Mouse (Mus musculus): ENCODE results near the gene Ppp3ca. TPM values are rescaled to one million over a fixed set of nuclear protein-coding genes. Genes with fewer than 3 reads are reported as not detected.
A peak's percentile ranks its signal among the peaks of the same experiment; 100 is the strongest.

Gene Ppp3ca
- polyA plus RNA-seq, 1 experiment from 2014 or later = 21.6 TPM

DNA sequence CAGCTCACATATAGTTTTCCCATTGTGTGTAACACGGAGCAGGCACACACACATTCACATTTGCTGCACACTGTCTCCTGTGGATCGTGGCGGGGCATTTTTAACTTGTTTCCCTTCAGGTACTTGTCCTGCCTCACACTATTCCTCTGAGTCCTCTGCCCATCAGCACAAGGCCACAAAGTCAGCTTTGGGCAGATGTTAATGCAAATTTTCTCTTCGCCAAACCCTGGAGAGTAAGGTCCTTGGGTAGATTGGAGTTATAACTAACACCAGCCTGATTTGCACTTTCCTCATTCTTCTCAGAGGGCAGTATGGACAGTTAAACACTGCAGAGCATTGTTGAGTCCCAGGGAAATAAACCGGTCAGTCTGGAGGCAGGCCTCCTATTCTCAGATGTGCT is 69.0 kb downstream of the Ppp3ca start:
- H3K36me3 ChIP-seq (replicated peaks; ENCODE audit: insufficient read depth, low read length) = no peaks in the 10 kb centered on the region
- no peaks in the 10 kb centered on the region for H3K27me3 ChIP-seq (ENCODE audit: insufficient read depth, low read length)
- H3K27ac ChIP-seq (ENCODE audit: low read depth) = no peak overlapping the region
- WGBS (ENCODE audit: insufficient replicate concordance) = 85% methylated on average over 5 of the region's 5 CpGs
- H3K9ac ChIP-seq (replicated peaks) = no peak overlapping the region
- no peak overlapping the region for H3K4me3 ChIP-seq (ENCODE audit: low read depth, low read length)
- no peaks in the 10 kb centered on the region for H3K9me3 ChIP-seq (ENCODE audit: low read length)
- no peak overlapping the region for H3K4me2 ChIP-seq (ENCODE audit: low read depth, low read length)
- peaks cover 21% of the 10 kb centered on the region for H3K4me1 ChIP-seq (ENCODE audit: insufficient read depth)
- TF ChIP-seq EP300 (IDR thresholded peaks at IDR 0.05; ENCODE audit: low read depth) = no peak
- no peak for TF ChIP-seq CTCF (IDR thresholded peaks at IDR 0.05; ENCODE audit: low read depth)
- ATAC-seq (no peak), DNase-seq (no peak)

DNA sequence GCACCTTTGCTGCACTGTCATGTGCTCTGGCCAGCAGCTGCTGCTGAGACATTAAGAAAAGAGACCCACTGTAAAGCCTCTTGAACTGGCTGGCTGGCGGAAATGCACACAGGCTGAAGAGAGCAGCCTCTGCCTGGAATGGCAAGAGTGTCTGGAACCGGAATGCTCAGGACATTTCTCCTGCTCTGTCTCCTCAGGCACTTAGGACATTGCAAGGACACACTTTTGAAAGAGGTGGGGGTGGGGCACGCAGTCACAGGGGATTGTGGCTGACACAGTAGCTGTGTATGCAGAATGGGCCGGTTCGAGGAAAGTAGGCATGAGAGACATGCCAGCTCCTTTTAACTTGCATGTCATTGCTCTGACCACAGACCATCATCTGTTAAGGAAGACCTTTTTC is 71.7 kb downstream of the Ppp3ca start:
- ATAC-seq (no peak), DNase-seq (no peak)
- Histone ChIP-seq H3K27ac (ENCODE audit: low read depth) (0 out of 2 replicates have a peak overlapping the region, but pooled peaks have one; percentile 5), H3K9me3 (ENCODE audit: low read length) (no peaks in the 10 kb centered on the region), H3K4me3 (ENCODE audit: low read depth, low read length) (no peak overlapping the region), H3K9ac (replicated peaks) (no peak overlapping the region), H3K36me3 (replicated peaks; ENCODE audit: insufficient read depth, low read length) (no peaks in the 10 kb centered on the region), H3K27me3 (ENCODE audit: insufficient read depth, low read length) (no peaks in the 10 kb centered on the region), H3K4me1 (ENCODE audit: insufficient read depth) (peaks cover 34% of the 10 kb centered on the region), H3K4me2 (ENCODE audit: low read depth, low read length) (no peak overlapping the region)
- TF ChIP-seq EP300 (IDR thresholded peaks at IDR 0.05; ENCODE audit: low read depth) (no peak), CTCF (IDR thresholded peaks at IDR 0.05; ENCODE audit: low read depth) (no peak)
- WGBS (ENCODE audit: insufficient replicate concordance) = 64% methylated on average over 5 of the region's 5 CpGs

DNA sequence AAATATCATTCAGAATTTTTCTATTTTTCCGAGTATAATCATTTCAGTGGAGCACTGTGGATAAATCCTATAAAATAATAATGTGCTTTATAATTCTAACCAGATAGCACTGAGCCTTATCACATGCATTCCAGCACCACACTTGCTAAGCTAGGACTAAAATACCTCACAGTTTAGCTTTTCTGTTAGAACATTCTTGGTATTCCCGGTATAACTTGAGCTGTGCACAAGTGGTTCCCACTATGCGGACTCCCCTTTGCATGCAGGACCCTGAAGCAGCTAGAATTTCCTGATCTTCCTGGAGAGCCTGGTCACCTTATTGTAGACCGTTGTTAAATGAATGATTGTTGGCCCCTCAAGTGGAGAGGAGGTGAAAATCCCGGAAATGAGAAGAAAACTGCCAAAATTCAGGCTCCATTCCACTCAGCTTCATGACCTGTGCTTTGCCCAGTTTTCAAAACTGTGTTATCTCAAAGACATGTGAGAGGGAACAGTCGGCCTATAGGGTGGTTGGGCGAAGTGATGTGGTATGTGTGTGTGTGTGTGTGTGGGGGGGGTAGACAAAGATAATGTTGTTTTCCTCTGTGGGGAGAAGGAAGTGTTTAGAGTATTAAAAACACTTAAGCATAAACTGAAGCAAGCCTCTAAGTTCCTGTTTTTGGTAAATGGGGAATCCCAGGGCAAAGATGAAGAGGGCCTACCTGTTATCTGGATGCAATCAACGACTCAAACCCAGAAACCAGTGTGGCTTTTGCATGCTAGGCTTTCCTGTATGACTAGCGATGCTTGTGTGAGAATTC is 72.5 kb downstream of the Ppp3ca start:
- Histone ChIP-seq H3K36me3 (replicated peaks; ENCODE audit: insufficient read depth, low read length) (no peaks in the 10 kb centered on the region), H3K27me3 (ENCODE audit: insufficient read depth, low read length) (no peaks in the 10 kb centered on the region), H3K4me1 (ENCODE audit: insufficient read depth) (peaks cover 34% of the 10 kb centered on the region), H3K9me3 (ENCODE audit: low read length) (no peaks in the 10 kb centered on the region), H3K27ac (ENCODE audit: low read depth) (no peak overlapping the region), H3K4me2 (ENCODE audit: low read depth, low read length) (no peak overlapping the region), H3K4me3 (ENCODE audit: low read depth, low read length) (no peak overlapping the region), H3K9ac (replicated peaks) (no peak overlapping the region)
- DNase-seq (no peak), ATAC-seq (no peak)
- 55% methylated on average over 9 of the region's 9 CpGs for WGBS (ENCODE audit: insufficient replicate concordance)
- TF ChIP-seq EP300 (IDR thresholded peaks at IDR 0.05; ENCODE audit: low read depth) (no peak), CTCF (IDR thresholded peaks at IDR 0.05; ENCODE audit: low read depth) (no peak)

DNA sequence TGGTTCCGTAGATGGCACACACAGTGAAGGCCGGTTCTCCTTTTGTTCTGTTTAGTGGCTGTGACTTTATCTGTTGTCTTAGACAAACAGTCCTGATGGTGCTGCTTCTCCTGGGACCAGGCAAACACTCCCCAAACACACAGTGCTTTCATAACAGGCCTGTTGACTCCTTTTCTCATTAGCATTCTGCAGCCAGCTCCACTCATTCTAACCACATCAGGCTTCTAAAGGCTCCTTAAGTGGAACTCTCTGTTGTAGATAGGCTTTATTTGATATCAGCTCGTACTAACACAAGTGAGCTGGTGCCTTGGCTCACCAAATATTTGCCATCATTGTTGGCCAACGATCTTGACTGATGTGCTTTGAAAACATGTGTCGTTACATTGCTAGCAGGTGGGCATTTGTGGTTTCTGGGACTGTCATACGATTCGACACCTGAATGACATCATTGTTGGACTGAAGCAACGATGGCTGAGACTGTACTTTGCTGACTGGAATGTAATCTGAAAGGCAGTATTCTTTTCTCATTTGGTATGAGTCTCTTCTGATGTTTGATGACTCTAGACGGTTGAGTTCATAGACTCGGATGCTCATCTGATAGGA is 74.5 kb downstream of the Ppp3ca start:
- 59% methylated on average over 10 of the region's 10 CpGs for WGBS (ENCODE audit: insufficient replicate concordance)
- Histone ChIP-seq H3K4me2 (ENCODE audit: low read depth, low read length) (no peak overlapping the region), H3K4me1 (ENCODE audit: insufficient read depth) (peaks cover 30% of the 10 kb centered on the region), H3K36me3 (replicated peaks; ENCODE audit: insufficient read depth, low read length) (no peaks in the 10 kb centered on the region), H3K27me3 (ENCODE audit: insufficient read depth, low read length) (no peaks in the 10 kb centered on the region), H3K27ac (ENCODE audit: low read depth) (peak overlapping the region; percentile 39), H3K4me3 (ENCODE audit: low read depth, low read length) (no peak overlapping the region), H3K9ac (replicated peaks) (no peak overlapping the region), H3K9me3 (ENCODE audit: low read length) (no peaks in the 10 kb centered on the region)
- DNase-seq = no peak
- ATAC-seq = peak; percentile 81
- TF ChIP-seq CTCF (IDR thresholded peaks at IDR 0.05; ENCODE audit: low read depth) (no peak), EP300 (IDR thresholded peaks at IDR 0.05; ENCODE audit: low read depth) (no peak)

DNA sequence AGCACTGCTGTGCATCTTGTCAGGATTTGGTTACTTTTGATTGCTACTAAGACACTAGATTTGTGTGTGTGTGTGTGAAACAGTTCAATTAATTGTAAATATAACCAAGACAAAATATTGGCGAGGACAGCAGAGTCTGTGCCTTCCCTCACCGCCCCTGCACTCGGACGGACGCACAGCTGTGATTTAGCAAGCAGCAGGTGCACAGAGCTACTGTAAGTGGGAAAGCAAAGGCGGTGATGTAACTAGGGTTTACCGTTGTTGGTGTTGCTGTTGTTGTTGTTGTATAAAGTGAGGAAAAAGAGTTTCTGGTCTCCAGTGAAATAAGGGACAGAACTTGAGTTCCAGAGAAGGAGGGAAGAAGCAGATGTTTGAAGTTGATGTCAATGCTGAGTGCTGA is 75.5 kb downstream of the Ppp3ca start:
- Histone ChIP-seq H3K27me3 (ENCODE audit: insufficient read depth, low read length) (no peaks in the 10 kb centered on the region), H3K4me1 (ENCODE audit: insufficient read depth) (peaks cover 29% of the 10 kb centered on the region), H3K9ac (replicated peaks) (no peak overlapping the region), H3K9me3 (ENCODE audit: low read length) (no peaks in the 10 kb centered on the region), H3K27ac (ENCODE audit: low read depth) (no peak overlapping the region), H3K36me3 (replicated peaks; ENCODE audit: insufficient read depth, low read length) (no peaks in the 10 kb centered on the region), H3K4me2 (ENCODE audit: low read depth, low read length) (no peak overlapping the region), H3K4me3 (ENCODE audit: low read depth, low read length) (no peak overlapping the region)
- ATAC-seq (no peak), DNase-seq (no peak)
- TF ChIP-seq CTCF (IDR thresholded peaks at IDR 0.05; ENCODE audit: low read depth) (no peak), EP300 (IDR thresholded peaks at IDR 0.05; ENCODE audit: low read depth) (no peak)
- 55% methylated on average over 7 of the region's 7 CpGs for WGBS (ENCODE audit: insufficient replicate concordance)

DNA sequence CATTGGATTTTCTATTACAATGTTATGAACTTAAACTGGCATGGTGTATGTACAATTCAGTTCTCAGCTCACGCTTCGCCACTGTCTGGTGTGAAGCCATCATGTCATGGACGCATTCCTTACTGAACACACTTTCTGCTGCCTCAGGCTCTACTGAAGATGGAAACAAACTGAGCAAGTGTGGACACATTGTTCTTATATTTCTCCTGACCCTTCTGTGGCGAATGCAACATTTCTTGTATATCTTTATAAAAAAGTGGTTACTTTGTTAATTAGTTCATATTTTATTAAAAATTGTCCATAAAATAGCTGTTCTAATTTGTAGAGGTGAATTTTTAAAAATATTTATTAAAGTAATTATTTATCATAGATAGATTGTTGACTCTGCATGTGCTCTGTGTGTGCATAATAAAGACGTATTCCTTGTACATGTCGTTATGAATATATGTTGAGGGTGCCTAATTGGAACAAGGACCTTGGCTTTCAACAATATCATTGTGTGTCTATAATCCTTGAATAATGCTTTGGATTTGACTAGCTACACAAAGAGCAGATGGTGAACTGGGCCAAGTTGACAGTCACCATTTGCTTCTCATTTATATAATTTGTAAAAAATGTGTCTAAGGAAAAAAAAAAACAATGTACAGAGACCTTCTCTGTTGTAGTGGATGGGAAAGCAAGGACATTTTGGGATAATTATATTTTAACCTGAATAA is 79.0 kb downstream of the Ppp3ca start:
- Histone ChIP-seq H3K9ac (replicated peaks) (no peak overlapping the region), H3K4me3 (ENCODE audit: low read depth, low read length) (no peak overlapping the region), H3K36me3 (replicated peaks; ENCODE audit: insufficient read depth, low read length) (no peaks in the 10 kb centered on the region), H3K27ac (ENCODE audit: low read depth) (no peak overlapping the region), H3K9me3 (ENCODE audit: low read length) (no peaks in the 10 kb centered on the region), H3K27me3 (ENCODE audit: insufficient read depth, low read length) (no peaks in the 10 kb centered on the region), H3K4me1 (ENCODE audit: insufficient read depth) (peaks cover 22% of the 10 kb centered on the region), H3K4me2 (ENCODE audit: low read depth, low read length) (no peak overlapping the region)
- no peak for DNase-seq
- ATAC-seq = no peak
- no peak for TF ChIP-seq CTCF (IDR thresholded peaks at IDR 0.05; ENCODE audit: low read depth)
- no peak for TF ChIP-seq EP300 (IDR thresholded peaks at IDR 0.05; ENCODE audit: low read depth)
- 89% methylated on average over 6 of the region's 6 CpGs for WGBS (ENCODE audit: insufficient replicate concordance)

Measured in liver, postnatal 0 days (tissue).